18 mouse cellular contexts compared by ENCODE assay signal in genomic region chr14:17087828-17088227, GRCm38 (mm10).
"Had no signal": no experiment of that assay in that cellular context is flagged by ENCODE, and none has a peak within 500 bp of the region (broad histone marks: within the 10 kb centered on the region; RNA-seq: fewer than 3 reads in every experiment).

No protein-coding gene starts in this region.

- H3K4me1 ChIP-seq: liver, embryonic 15.5 days; midbrain, embryonic 13.5 days; neural tube, embryonic 15.5 days had no signal

- DNase-seq: liver, postnatal 0 days; lung, adult 2 months; lung, postnatal 14 days; lung, postnatal 36 days; retina, postnatal 1 day; right cerebral cortex, postnatal 14 days; thymus, adult 18-20 months; thymus, postnatal 14 days; thymus, postnatal 36 days had no signal

- H3K4me2 ChIP-seq: liver, embryonic 15.5 days; midbrain, embryonic 11.5 days; midbrain, embryonic 13.5 days; midbrain, embryonic 15.5 days; neural tube, embryonic 13.5 days; neural tube, embryonic 15.5 days; stomach, embryonic 15.5 days had no signal

- H3K36me3 ChIP-seq: liver, embryonic 15.5 days; midbrain, embryonic 13.5 days; midbrain, embryonic 15.5 days; neural tube, embryonic 13.5 days; neural tube, embryonic 15.5 days; stomach, embryonic 15.5 days had no signal

- H3K27me3 ChIP-seq: liver, embryonic 15.5 days; megakaryocyte, embryonic 14.5 days; midbrain, embryonic 13.5 days; midbrain, embryonic 15.5 days; neural tube, embryonic 13.5 days; neural tube, embryonic 15.5 days; stomach, embryonic 15.5 days had no signal

- ATAC-seq: liver, postnatal 0 days; midbrain, embryonic 13.5 days; midbrain, embryonic 15.5 days had no signal

- H3K27ac ChIP-seq: liver, embryonic 15.5 days; macrophage; midbrain, embryonic 13.5 days; midbrain, embryonic 15.5 days; neural tube, embryonic 13.5 days; neural tube, embryonic 15.5 days; stomach, embryonic 15.5 days had no signal

- H3K4me3 ChIP-seq: liver, embryonic 15.5 days; megakaryocyte, embryonic 14.5 days; midbrain, embryonic 13.5 days; midbrain, embryonic 15.5 days; neural tube, embryonic 13.5 days; neural tube, embryonic 15.5 days; stomach, embryonic 15.5 days had no signal

- H3K9ac ChIP-seq: liver, embryonic 15.5 days; liver, postnatal 0 days; midbrain, embryonic 13.5 days; midbrain, embryonic 15.5 days; neural tube, embryonic 13.5 days; neural tube, embryonic 15.5 days; stomach, embryonic 15.5 days had no signal

- H3K9me3 ChIP-seq: liver, embryonic 15.5 days; megakaryocyte, embryonic 14.5 days; midbrain, embryonic 13.5 days; midbrain, embryonic 15.5 days; neural tube, embryonic 13.5 days; neural tube, embryonic 15.5 days; stomach, embryonic 15.5 days had no signal
